Mouse (Mus musculus): Measurements from ENCODE around the gene Tmtc1.

Tmtc1 gene

DNA sequence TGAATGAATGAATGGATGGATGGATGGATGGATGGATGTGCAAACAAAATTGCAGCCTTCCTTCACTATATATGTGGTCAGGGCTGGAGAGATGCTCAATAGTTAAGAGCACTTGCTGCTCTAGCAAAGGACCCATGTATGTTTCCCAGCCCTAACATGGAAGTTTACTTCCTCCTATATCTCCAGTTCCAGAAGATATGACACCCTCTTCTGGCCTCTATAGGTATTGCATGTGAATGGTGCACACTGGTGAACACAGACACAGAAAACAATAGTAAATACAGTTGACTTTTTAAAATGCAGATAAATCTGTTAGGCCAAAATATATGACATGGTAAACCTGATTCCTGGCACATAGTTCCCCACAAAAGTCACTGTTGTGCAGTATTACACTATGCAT, 73.0 kb downstream of the Tmtc1 start:
- no peak for DNase-seq (ENCODE audit: low spot score)

DNA sequence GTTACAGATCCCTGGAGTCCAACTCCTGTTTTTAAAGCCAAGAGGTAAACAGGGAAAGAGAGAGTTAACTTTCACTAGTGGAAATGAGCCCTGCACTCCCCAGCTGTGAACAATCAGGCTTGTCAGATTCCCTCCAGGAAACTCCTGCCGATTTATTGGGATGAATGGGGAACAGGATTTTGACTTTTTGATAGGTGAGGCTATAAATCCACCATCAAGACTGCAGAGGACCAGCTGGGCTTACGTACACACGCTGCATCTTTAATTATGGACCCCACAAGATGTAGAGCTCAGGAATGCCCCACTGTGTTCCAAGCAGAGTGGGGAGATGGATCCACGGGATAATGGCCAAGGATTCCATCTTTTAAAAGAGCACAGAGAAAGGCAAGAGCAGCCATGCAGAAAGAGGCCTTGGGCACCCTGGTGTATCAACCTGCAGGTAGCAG, 77.1 kb downstream of the Tmtc1 start:
- no peak for DNase-seq (ENCODE audit: low spot score)

DNA sequence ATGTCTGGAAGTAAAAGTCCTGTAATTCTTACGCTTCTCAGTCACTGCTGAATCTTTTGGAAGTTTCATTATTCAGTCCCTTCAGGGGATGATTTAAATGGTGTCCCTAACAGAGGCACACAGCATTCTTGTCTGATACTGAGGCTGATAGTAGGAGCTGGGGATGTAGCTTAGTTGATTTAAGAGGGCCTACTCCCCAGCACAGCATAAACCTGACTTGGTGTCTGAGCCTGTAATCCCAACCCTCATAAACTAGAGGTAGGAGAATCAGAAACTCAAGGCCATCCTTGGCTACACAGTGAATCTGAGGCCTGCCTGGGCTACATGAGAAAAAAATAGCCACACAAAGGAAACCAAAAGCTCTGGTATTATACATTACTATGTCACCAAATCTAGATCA, 77.6 kb downstream of the Tmtc1 start:
- DNase-seq (ENCODE audit: low spot score) = no peak

DNA sequence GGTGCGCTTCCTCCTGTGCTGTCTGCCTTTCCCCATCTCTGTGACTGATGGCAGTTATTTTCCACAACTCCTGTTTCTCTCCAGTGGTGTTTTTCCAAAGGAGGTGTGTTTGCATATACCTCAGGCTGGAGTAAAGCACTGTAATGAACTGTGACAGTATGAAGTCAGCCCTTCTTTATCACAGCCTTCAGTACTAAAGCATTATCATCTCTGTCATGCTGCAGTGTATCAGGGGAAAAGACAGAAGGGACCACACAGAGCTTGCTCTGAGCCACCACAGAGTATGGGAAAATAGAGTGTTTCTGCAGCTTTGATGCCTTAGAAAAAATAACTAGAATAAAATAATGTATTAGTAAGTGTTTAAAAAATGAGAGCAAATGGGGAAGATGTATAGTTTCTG, 81.0 kb downstream of the Tmtc1 start:
- no peak for DNase-seq (ENCODE audit: low spot score)

DNA sequence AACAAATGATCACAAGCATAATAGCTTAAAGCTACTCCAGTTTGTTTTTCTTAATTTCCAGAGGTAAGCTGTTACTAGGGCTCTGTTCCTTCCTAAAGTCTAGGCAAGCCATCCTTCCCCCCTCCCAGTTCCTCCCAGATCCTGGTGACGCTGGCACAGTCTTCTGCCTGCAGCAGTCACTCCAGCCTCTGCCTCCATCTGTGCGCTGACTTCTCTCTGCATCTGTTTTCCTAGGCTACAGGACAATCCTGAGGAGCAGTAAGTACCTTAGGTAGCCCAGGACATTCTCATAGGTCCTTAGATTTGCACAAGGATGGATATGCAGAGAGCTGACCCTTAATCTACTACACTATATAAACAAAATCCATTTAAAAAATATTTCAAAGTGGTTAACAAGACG, 81.7 kb downstream of the Tmtc1 start:
- DNase-seq (ENCODE audit: low spot score) = no peak

DNA sequence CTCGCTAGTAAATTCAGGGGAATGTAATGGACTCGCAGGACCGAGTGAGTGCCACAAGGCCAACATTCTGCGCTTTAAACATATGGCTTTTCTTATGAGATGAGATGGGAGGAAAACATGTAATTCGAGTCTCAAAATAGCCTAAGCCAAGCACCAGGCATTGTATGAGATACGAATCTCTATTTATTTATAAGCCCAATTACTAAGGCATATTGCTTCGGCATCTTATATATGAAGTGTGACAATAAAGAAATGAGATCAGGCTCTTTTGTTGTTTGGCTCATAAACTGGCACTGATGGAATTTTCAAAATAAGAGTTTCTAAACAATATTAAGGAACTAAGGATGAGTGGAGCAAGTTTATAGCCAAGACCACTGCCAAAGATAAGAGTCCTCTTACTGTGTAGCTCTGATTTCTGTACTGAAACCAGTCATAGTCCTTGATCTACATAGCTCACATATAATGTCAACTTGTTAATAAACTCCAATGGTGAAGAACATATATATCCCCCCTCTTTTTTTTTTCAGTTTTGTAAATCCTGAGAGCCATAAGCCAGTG, 84.8 kb downstream of the Tmtc1 start:
- no peak for DNase-seq (ENCODE audit: low spot score)

DNA sequence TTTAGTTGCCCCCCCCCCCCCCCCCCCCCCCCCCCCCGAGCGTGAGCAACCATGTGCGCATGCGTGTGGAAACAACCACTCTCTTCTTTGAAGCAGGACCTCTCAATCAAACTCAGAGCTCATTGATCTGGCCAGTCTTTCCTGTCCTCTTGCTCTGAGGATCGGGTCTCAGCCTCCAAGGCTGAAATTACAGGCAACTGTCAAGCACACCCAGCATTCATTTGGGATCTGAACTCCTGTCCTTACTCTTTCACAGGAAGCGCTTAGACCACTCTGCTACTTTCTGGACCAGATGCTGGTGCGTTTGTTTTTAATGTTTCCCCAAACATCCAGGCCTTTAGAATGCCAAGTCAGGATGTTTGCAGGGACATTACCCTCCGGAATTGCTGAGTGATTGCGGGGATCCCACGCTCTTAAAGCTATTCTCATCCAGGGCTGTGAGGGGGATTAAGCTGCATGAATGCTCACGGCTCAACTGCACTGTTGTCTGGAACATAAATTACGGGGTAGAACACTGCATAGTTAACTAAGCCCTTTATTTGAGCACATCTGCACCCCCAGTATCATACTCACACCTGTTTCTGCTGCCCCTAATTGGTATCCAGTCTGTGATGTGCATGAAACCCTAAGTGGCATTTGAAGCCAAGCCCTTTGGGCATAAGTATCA, 85.5 kb downstream of the Tmtc1 start:
- DNase-seq (ENCODE audit: low spot score) = no peak

DNA sequence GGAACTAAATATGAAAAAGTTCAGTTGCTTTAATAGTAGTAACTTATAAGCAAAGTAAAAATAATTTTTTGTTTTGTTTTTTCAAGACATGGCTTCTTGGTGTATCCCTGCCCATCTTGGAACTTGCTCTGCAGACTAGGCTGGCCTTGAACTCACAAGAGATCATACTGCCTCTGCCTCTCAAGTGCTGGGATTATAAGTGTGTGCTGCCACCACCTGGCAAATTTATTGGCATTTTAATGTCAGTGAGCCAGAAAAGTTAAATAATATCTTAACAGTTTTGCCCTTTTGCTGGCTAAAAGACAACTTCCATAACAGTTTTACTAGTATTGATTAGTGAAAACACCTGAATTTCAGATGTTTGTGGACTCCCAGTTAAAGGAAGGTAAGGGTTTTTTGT, 88.0 kb downstream of the Tmtc1 start:
- DNase-seq (ENCODE audit: low spot score) = no peak

DNA sequence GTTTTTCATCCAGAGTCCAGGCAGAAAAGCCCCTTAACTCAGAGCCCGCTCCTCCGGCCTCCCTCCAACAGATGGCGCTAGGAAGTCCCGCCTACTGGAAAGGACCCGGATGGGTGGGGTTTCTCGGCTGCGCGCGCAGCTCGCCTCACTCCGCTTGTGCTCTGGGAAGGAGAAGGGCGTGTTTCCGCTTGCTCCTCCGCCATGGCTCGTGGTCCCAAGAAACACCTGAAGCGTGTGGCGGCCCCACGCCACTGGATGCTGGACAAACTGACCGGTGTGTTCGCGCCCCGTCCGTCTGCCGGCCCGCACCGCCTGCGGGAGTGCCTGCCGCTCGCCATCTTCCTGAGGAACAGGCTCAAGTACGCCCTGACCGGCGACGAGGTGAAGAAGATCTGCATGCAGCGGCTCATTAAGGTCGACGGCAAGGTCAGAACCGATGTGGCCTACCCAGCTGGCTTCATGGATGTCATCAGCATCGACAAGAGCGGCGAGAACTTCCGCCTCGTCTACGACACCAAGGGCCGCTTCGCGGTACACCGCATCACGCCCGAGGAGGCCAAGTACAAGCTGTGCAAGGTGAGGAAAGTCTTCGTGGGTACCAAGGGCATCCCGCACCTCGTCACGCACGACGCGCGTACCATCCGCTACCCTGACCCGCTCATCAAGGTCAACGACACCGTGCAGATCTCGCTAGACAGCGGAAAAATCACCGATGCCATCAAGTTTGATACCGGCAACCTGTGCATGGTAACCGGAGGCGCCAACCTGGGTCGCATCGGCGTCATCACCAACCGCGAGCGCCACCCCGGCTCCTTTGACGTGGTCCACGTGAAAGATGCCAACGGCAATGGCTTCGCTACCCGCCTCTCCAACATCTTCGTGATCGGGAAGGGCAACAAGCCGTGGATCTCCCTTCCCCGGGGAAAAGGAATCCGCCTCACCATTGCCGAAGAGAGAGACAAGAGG, 89.4 kb downstream of the Tmtc1 start:
- DNase-seq (ENCODE audit: low spot score) = peak; percentile 86

DNA sequence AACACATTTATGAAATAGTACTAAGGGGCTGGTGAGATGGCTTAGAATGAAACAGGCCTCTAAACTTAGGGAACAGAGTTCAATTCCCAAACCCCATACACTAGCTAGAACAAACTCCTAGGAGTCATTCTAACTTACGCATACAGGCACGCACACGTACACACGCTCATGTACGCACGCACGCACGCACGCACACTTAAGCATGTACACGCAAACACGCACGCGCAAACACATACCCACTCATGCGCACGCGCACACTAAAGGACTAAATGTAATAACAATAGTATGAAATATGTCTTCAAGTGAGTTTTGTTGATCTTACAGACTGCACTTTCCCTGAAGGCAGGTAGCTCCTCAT, 90.1 kb downstream of the Tmtc1 start:
- no peak for DNase-seq (ENCODE audit: low spot score)

DNA sequence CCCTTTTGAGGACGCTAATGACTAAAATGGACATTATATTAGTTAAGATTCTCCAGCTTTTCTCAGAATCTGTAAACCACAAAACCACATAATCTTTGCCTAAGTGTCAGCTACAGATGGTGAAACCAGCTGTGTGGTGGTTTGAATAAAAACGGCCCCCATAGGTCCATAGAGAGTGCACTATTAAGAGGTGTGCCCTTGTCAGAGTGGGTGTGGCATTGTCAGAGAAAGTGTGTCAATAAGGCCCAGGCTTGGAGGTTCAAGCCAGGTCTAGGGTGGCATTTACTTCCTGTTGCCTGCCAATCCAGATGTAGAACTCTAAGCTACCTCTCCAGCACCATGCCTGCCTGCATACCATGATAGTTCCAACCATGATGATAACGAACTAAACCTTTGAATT, 99.2 kb downstream of the Tmtc1 start:
- DNase-seq (ENCODE audit: low spot score) = no peak

DNA sequence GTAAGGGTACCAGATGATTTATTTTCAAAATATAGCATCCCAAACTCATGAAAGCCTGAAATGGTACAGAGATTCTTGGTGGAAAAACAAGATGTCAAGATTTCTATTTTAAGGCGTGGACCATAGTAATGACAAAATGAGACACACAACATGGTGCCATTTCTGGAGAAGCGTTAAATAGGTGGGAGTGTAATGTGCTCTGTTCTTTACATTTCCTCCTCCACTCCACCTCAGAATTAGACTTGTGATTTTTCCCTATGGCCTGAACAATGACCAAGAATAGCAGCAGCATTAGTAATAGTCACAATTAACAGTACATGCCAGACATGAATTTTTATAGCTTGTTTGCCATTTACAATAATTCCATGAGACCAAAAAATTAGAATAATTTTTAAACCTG, 102.0 kb downstream of the Tmtc1 start:
- no peak for DNase-seq (ENCODE audit: low spot score)

DNA sequence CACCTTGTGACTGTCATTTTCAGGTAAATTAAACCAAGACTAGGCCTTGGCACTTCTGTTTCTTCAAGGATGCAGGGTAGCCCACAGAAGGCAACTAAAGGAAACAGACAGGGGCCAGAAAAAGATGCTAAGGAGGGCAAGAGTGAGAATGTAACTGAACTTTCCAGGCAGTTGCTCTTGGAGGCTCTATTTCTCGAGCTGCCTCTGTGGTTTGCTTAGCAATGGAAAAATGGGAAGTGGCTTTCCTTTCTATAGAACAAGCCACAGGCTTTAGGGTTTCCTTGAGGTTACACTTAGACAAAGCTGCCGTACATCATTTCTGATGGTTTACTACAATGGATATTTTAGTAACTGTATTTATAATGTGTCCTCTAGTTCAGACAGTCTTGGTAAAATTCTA, 102.4 kb downstream of the Tmtc1 start:
- DNase-seq (ENCODE audit: low spot score) = no peak

DNA sequence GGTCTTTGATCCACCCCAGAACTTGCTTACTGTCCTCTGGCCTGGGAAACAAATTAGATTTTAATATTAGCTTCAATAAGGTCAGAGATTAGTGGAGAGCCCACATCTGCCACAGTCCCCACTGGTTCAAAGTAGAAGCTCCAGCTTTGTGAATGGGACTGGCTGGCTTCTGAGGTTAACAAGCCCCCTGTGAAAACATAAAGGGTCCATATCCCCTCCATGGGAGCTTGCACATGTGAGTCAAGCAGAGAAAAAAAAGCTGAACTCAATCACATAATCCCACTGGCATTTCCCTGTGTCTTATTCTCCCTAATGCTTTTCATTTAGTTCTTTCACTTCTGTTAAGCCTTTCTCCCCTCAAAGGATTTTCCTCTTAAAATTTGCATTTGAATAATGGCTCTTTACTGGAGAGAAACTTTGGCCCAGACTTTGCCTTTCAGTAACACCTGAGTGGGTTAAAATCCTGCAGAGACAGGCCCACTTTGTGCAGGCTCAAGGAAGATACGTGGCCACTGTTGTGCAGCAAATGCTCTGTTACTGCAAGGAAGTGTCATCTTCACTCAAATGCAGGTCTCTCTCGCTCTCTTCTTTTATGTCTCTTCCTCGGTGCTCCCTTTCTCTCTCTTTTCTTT, 105.7 kb downstream of the Tmtc1 start:
- no peak for DNase-seq (ENCODE audit: low spot score)

DNA sequence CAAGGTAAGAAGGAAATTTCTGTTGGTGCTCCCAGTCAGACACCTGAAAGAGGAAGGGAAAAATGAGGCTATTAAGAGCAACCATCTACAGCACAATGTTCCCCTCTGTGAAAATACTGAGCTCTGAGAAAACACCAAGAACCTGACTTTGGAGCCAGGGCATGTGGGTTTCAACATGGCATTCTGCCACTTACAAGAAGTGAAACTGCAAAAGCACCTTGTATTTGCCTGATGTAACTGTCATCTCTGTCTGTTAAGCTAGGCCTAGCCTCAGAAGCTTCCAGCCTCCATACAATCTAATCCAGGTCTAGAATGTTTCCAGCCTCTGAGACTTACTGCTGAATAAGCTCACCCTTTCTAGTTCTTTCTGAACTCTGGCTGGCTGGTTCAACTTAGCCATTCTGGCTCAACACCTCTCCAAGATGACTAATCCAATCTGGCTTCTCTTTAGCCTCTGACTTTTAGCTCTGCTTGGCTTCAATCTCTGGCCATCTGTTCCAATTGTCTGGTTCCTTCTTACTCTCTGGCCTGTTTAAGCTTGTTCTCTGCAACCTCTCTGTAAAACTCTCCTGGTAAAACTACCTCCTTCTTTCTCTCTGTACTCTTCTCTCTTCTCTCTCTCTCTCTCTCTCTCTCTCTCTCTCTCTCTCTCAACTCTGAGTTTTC, 107.8 kb downstream of the Tmtc1 start:
- no peak for DNase-seq (ENCODE audit: low spot score)

DNA sequence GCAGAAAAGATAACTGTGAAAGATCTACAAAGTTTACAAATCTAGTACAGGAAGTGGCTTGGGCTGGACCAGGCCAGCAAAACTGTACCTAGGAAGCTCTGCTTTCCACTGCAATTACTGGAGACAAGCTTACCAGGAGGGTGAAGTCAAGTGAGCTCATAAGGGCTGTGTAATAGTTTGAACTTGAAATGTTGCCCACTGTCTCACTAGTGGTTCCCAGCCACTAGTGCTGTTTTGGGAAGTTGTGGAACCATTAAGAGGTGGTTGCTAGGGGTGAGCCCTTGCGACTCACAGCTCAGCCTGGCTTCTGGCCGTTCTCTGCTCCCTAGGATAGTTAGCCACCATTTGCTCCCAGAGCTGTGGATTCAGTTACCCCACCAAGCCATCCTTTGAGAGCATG, 112.3 kb downstream of the Tmtc1 start:
- no peak for DNase-seq (ENCODE audit: low spot score)

DNA sequence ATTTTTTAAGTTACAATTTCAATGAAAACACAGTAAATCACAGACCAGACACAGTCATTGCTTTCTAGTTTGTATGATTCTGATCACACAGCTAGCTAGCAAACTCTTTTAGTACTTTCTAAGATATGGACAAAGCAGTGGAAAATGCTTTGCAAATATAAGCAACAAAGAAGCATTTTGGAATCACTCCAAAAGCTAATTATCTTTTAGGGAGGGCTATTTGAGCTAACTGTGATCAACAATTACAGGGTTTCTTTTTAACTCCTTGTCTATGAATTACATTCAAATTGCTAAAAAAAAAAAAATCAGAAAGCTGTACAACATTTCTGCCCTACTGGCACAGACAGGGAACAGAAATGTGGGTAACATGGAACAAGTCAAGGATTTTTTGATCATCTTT, 114.2 kb downstream of the Tmtc1 start:
- DNase-seq (ENCODE audit: low spot score) = no peak

DNA sequence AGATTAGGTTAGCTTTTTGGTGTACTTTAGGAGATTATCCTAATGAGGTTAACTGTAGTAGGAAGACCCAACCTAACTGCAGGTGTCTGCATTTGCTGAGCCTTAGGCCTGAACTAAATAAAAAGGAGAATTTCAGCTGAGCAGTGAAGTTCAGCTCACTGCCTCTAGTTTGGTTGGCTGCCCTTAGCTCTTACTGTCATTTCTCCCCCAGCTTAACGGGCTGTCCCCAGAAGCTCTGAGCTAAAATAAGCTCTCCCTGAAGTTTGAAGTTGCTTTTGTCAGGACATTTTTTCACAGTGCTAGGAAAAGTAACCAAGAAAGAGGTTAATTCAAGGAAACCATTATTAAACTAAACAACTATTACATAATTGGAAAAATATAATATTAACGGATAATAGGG, 115.3 kb downstream of the Tmtc1 start:
- no peak for DNase-seq (ENCODE audit: low spot score)

DNA sequence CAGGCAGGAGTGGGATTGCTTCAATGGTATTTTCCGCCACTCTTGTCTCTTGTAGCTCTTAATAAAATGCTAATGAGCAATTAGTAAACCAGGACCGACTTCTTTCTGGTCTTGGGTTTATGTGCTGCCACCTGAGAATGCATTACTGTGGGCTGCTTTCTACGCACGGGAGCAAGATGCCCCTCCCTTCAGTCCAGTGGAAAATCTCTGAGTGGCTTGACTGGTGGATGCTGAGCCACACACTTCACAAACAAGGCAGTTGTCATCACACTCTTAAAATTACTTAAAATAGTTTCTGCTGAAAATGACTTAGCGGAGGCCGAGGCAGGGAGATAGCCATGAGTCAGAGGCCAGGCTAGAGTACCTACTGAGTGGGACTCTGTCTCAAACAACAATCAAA, 116.1 kb downstream of the Tmtc1 start:
- no peak for DNase-seq (ENCODE audit: low spot score)

DNA sequence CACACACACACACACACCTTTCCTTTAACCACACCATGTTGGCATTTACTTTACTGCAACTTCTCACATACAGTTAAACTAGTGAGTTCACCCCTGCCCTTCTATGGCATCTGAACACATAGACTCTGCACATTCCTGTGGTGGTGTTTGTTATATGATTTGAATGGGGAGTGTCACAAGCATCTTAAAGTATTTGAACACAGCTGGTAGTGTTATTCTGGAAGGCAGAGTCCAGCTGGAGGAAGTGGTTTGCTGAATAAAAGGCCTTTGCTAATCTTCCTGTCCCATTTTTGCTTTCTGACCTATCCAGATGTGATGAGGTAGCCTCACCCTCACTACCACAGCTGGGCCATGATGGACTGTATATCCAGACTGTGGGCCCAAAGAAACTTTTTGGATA, 125.5 kb downstream of the Tmtc1 start:
- no peak for DNase-seq (ENCODE audit: low spot score)

DNA sequence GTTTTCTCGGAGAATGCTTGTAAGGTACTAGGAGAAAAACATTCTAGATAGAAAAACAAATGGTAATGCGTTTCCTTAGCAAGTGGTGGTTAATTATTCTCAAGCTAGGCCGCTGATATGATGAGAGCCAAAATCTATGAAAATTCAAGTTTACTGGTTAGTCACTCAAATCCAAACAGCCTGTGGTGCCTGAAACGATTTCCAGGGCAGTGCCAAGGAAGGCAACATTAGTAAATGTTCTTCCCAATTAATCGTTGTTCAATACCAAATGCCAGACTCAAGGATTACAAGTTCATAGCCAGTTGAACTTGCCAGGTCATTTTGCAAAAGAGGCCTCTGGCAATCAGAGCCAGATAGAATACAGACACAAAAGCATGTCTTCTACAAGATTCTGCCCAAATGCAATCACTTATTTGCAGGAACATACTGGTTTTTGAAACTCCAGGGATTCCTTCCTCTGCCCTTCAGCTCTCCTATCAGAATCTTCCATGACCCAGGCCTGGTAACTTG, 128.6 kb downstream of the Tmtc1 start:
- no peak for DNase-seq (ENCODE audit: low spot score)

DNA sequence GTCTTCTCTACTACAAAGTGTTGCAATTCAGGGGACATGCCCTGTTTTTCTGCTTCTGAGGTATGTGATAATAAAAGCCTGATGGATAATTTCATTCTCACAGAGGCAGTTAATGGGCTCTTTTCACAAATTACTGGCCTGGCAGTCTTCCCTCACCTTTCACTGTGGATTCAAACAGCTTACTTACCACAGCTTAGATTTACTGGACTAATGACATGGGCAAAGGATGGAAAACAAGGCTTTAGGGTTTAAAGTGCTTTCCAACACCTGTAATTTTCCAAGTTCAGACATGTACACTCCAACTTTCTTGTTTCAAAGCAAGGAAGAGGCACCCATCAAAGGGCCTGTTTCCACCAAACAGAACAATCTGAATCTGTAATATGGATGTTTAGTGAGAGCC, 129.1 kb downstream of the Tmtc1 start:
- DNase-seq (ENCODE audit: low spot score) = no peak
